Mouse (Mus musculus) hindbrain, embryonic 15.5 days (tissue): ENCODE measurements at regions not wholly inside any gene's neighbourhood (a gene's known extent, or its start where the extent isn't known, plus 50 kb on each side); places are given as distances from the start of the nearest gene placed in this dataset.

ENCODE experiments used
- ATAC-seq: fragments of 200-750 bp; cut with Nextera tagmentation; 2 replicates; pipeline ENCODE4 v1.8.0; 2017; ENCODE audit warnings: low read depth, moderate number of reproducible peaks, moderate TSS enrichment; ENCODE audit not compliant: low FRiP score
- H3K27ac ChIP-seq: fragments of 300-500 bp; sonication (generic); replicated peaks from 2 replicates; pipeline ENCODE4 v1.5.1; 2015; ENCODE audit warnings: mild to moderate bottlenecking, inconsistent platforms
- H3K27me3 ChIP-seq: fragments of 300-500 bp; sonication (generic); 2 replicates; pipeline ENCODE4 v1.6.1; 2015; ENCODE audit warnings: control low read depth, inconsistent platforms
- H3K36me3 ChIP-seq: fragments of 300-500 bp; sonication (generic); 2 replicates; pipeline ENCODE4 v1.6.1; 2015; ENCODE audit warnings: control low read depth, inconsistent platforms
- H3K4me1 ChIP-seq: fragments of 300-500 bp; sonication (generic); replicated peaks from 2 replicates; pipeline ENCODE4 v1.6.1; 2015; ENCODE audit warnings: control low read depth, inconsistent platforms
- H3K4me2 ChIP-seq: fragments of 300-500 bp; sonication (generic); 2 replicates; pipeline ENCODE4 v1.6.1; 2015; ENCODE audit warnings: moderate library complexity, mild to moderate bottlenecking, inconsistent platforms
- H3K4me3 ChIP-seq: fragments of 300-500 bp; sonication (generic); 2 replicates; pipeline ENCODE4 v1.5.1; 2015; ENCODE audit warnings: mild to moderate bottlenecking, inconsistent platforms
- H3K9ac ChIP-seq: fragments of 300-500 bp; sonication (generic); 2 replicates; pipeline ENCODE4 v1.6.1; 2015; ENCODE audit warnings: inconsistent platforms
- H3K9me3 ChIP-seq: fragments of 300-500 bp; sonication (generic); 2 replicates; pipeline ENCODE4 v1.6.1; 2016; ENCODE audit warnings: control low read depth, inconsistent platforms
- WGBS: fragments of 180-500 bp; shearing (Covaris S2); methylation state at CpG from one replicate; pipeline ENCODE4 v1.1.7; 2015; 5-methylcytosine and 5-hydroxymethylcytosine counted together

- H3K4me2 ChIP-seq = peak overlapping the region; percentile 39
- 34% methylated on average over 16 of the region's 16 CpGs for WGBS
- H3K27me3 ChIP-seq = no peaks in the 10 kb centered on the region
- peaks cover 8% of the 10 kb centered on the region for H3K4me1 ChIP-seq
- 0 out of 2 replicates have a peak, but pooled peaks have one; percentile 23 for ATAC-seq
- H3K9me3 ChIP-seq = no peaks in the 10 kb centered on the region
- no peak overlapping the region; the same call in 1 of the 2 replicates for H3K9ac ChIP-seq
- no peak overlapping the region for H3K27ac ChIP-seq
- H3K36me3 ChIP-seq = no peaks in the 10 kb centered on the region
- H3K4me3 ChIP-seq = no peak overlapping the region
These were observed 235.3 kb upstream of the Maf start for GRCm38 (mm10) chr8:115942731-115943509.

- Histone ChIP-seq H3K9me3 (no peaks in the 10 kb centered on the region), H3K4me1 (no peaks in the 10 kb centered on the region), H3K27me3 (no peaks in the 10 kb centered on the region), H3K4me3 (no peak overlapping the region), H3K36me3 (no peaks in the 10 kb centered on the region), H3K4me2 (no peak overlapping the region), H3K27ac (no peak overlapping the region), H3K9ac (no peak overlapping the region)
- ATAC-seq = no peak
- WGBS = 73% methylated on average over 8 of the region's 8 CpGs
These were observed 222.0 kb upstream of the Maf start for GRCm38 (mm10) chr8:115929472-115930210.

DNA sequence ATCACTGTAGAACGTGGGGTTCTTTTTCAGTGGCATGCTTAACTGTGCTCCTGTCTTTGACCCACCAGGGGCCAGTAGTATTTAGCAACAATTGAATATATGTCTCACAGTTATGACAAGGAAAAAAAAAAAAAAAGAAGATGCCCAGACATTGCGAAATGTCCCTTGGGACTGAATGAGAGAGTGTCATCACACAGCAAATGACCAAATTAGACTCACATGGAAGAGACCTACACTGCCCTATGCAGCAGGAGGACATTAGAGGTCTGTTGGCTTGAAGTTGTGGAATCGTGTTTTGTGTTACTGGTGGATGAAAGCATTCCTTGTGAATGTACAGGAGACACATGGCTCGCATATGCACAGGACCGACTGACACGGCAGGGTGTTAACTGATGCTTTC lies 214.3 kb upstream of the Maf start:
- H3K9ac ChIP-seq = no peak overlapping the region
- H3K4me1 ChIP-seq = no peaks in the 10 kb centered on the region
- no peaks in the 10 kb centered on the region for H3K9me3 ChIP-seq
- ATAC-seq = no peak
- no peak overlapping the region for H3K27ac ChIP-seq
- WGBS = 91% methylated on average over 6 of the region's 6 CpGs
- no peak overlapping the region for H3K4me3 ChIP-seq
- no peaks in the 10 kb centered on the region for H3K27me3 ChIP-seq
- H3K36me3 ChIP-seq = no peaks in the 10 kb centered on the region
- no peak overlapping the region for H3K4me2 ChIP-seq

- 91% methylated on average over 5 of the region's 5 CpGs for WGBS
- no peak overlapping the region for H3K27ac ChIP-seq
- H3K27me3 ChIP-seq = no peaks in the 10 kb centered on the region
- no peak overlapping the region for H3K9ac ChIP-seq
- H3K4me3 ChIP-seq = no peak overlapping the region
- H3K36me3 ChIP-seq = no peaks in the 10 kb centered on the region
- no peaks in the 10 kb centered on the region for H3K4me1 ChIP-seq
- H3K4me2 ChIP-seq = no peak overlapping the region
- H3K9me3 ChIP-seq = no peaks in the 10 kb centered on the region
- ATAC-seq = no peak
These were observed 199.1 kb upstream of the Maf start for GRCm38 (mm10) chr8:115906650-115907049.

GRCm38 (mm10) chr8:115903853-115904420 lies 196.3 kb upstream of the Maf start:
- Histone ChIP-seq H3K4me2 (no peak overlapping the region), H3K9me3 (no peaks in the 10 kb centered on the region), H3K27me3 (no peaks in the 10 kb centered on the region), H3K36me3 (no peaks in the 10 kb centered on the region), H3K9ac (no peak overlapping the region), H3K4me3 (no peak overlapping the region), H3K4me1 (no peaks in the 10 kb centered on the region), H3K27ac (no peak overlapping the region)
- WGBS = 68% methylated on average over 6 of the region's 6 CpGs
- ATAC-seq = no peak

DNA sequence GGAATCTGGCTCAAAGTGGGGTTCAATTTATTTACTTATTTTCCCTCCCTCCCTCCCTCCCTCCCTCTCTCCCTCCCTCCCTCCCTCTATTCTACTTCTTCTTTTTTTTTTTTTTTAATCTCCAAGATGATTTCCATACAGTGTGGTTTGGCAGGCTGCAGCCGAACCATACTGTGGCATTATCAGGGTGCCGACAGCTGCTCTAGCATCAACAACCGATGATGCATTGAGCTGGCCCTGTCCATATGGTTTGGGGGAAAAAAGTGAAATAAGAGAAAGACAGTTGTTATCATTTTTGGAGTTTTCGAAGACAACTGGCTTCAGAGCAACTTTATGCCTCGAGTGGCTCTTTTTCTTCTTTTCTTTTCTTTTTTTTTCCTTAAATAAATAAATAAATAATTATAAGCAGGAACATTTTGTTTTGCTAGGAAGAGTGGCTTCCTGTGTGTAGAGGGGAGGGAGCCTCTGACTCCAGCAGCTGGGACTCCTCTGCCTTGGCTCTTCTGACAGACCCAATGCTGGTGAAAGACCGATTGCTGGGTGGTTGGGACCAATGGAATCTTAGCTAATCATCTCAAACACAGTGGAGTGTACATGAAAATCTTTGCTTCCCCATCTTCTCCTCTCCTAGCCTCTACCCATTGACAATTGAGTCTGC lies 190.1 kb upstream of the Maf start:
- WGBS = 72% methylated on average over 6 of the region's 6 CpGs
- H3K4me2 ChIP-seq = no peak overlapping the region
- H3K4me1 ChIP-seq = no peaks in the 10 kb centered on the region
- H3K36me3 ChIP-seq = no peaks in the 10 kb centered on the region
- no peak overlapping the region for H3K4me3 ChIP-seq
- H3K27me3 ChIP-seq = no peaks in the 10 kb centered on the region
- no peaks in the 10 kb centered on the region for H3K9me3 ChIP-seq
- no peak for ATAC-seq
- no peak overlapping the region for H3K9ac ChIP-seq
- no peak overlapping the region for H3K27ac ChIP-seq

- H3K27ac ChIP-seq = no peak overlapping the region
- H3K9me3 ChIP-seq = no peaks in the 10 kb centered on the region
- H3K4me3 ChIP-seq = no peak overlapping the region
- H3K4me2 ChIP-seq = no peak overlapping the region
- H3K36me3 ChIP-seq = no peaks in the 10 kb centered on the region
- no peak for ATAC-seq
- H3K9ac ChIP-seq = no peak overlapping the region
- H3K27me3 ChIP-seq = no peaks in the 10 kb centered on the region
- WGBS = 89% methylated on average over 4 of the region's 4 CpGs
- H3K4me1 ChIP-seq = no peaks in the 10 kb centered on the region
These were observed 189.5 kb upstream of the Maf start for GRCm38 (mm10) chr8:115897086-115897485.

GRCm38 (mm10) chr8:115896066-115896465 lies 188.5 kb upstream of the Maf start:
- no peaks in the 10 kb centered on the region for H3K36me3 ChIP-seq
- H3K27me3 ChIP-seq = no peaks in the 10 kb centered on the region
- no peak overlapping the region for H3K27ac ChIP-seq
- ATAC-seq = no peak
- no peak overlapping the region for H3K4me3 ChIP-seq
- H3K9me3 ChIP-seq = no peaks in the 10 kb centered on the region
- H3K4me1 ChIP-seq = no peaks in the 10 kb centered on the region
- H3K9ac ChIP-seq = no peak overlapping the region
- 60% methylated on average over 4 of the region's 4 CpGs for WGBS
- H3K4me2 ChIP-seq = no peak overlapping the region

- H3K27ac ChIP-seq = no peak overlapping the region
- no peaks in the 10 kb centered on the region for H3K4me1 ChIP-seq
- no peaks in the 10 kb centered on the region for H3K9me3 ChIP-seq
- H3K4me2 ChIP-seq = no peak overlapping the region
- WGBS = 92% methylated on average over 4 of the region's 4 CpGs
- no peak overlapping the region for H3K4me3 ChIP-seq
- H3K27me3 ChIP-seq = no peaks in the 10 kb centered on the region
- no peak for ATAC-seq
- H3K9ac ChIP-seq = no peak overlapping the region
- no peaks in the 10 kb centered on the region for H3K36me3 ChIP-seq
These were observed 180.7 kb upstream of the Maf start for GRCm38 (mm10) chr8:115888278-115888677.

DNA sequence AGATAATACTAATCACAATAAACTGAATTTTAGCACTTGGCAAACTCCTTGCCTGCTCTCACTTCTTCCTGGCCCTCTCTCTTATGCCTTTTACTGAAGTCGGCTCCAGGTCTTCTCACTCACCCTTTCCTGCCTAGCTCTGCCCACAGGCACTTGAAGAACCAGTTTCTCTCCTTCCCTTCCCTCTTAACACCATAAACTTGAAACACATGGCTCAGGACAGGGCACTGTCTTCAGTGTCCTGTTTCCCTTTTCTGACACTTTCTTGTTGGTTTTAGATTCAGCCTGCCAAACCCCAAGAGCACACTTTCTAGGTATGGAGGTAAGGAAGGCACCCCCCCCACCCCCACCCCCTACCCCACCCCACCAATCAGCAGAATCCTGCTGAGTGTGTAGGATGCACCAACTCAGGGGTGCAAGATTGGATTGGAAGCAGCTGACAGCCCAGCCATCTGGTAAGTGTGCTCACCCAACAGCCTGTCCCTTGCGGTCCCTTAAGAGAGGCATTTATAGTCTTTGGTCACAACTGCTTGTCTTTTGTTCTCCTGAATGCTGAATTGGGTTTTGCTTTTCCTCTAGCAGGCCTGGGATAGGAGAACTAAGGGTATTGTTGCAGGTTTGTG lies 177.6 kb upstream of the Maf start:
- ATAC-seq = no peak
- Histone ChIP-seq H3K4me3 (no peak overlapping the region), H3K27me3 (no peaks in the 10 kb centered on the region), H3K27ac (no peak overlapping the region), H3K4me1 (no peaks in the 10 kb centered on the region), H3K9ac (no peak overlapping the region), H3K4me2 (no peak overlapping the region), H3K9me3 (no peaks in the 10 kb centered on the region), H3K36me3 (no peaks in the 10 kb centered on the region)
- WGBS = 62% methylated on average over 2 of the region's 2 CpGs

DNA sequence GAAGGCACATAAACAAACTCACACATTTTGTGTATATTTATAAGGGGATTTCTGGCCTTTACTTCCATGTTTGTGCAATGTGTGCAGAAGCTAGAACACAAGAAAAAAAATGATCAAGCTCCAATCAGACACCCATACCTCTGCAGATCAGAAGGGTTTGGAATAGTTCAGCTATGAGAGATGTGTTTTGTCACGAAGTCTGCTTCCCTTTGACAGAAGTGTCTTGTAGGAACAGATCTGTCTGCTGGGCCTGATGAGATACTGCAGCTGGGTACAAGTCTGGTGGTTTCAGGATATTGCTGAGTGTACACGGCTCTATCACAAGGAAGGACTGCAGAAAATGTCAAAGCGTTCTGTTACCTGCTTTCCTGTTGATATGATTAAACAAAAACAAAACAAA lies 176.2 kb upstream of the Maf start:
- no peaks in the 10 kb centered on the region for H3K4me1 ChIP-seq
- no peak overlapping the region for H3K4me2 ChIP-seq
- 90% methylated on average over 3 of the region's 3 CpGs for WGBS
- no peak for ATAC-seq
- no peak overlapping the region for H3K9ac ChIP-seq
- no peak overlapping the region for H3K27ac ChIP-seq
- no peaks in the 10 kb centered on the region for H3K36me3 ChIP-seq
- no peaks in the 10 kb centered on the region for H3K9me3 ChIP-seq
- no peak overlapping the region for H3K4me3 ChIP-seq
- no peaks in the 10 kb centered on the region for H3K27me3 ChIP-seq

DNA sequence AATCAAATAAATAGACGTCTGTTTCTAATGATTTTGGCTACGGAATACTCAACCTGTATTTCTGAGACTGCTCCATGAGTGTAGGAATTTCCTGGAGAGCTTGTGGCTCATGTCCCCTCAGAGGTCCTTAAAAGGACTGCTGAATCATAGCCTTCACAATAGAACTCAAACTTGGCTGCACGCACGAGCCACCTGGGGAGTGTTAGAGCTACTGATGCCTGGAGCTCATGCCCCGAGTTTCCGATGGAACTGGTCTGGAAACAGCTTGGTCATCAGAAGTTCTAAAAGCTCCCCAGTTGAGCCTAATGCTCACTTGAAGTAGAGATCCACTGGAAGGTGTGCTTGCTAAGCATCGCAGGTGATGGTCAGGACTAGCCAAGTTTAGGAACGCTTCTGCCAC lies 174.3 kb upstream of the Maf start:
- H3K4me1 ChIP-seq = no peaks in the 10 kb centered on the region
- H3K27ac ChIP-seq = no peak overlapping the region
- no peaks in the 10 kb centered on the region for H3K36me3 ChIP-seq
- H3K27me3 ChIP-seq = no peaks in the 10 kb centered on the region
- H3K4me2 ChIP-seq = no peak overlapping the region
- WGBS = 88% methylated on average over 8 of the region's 8 CpGs
- no peak for ATAC-seq
- H3K4me3 ChIP-seq = no peak overlapping the region
- no peak overlapping the region for H3K9ac ChIP-seq
- no peaks in the 10 kb centered on the region for H3K9me3 ChIP-seq
